Mouse (Mus musculus) intestine, embryonic 14.5 days (tissue): ENCODE results near the gene Syt7. TPM values are rescaled to one million over a fixed set of nuclear protein-coding genes. Genes with fewer than 3 reads are reported as not detected.
A peak's percentile ranks its signal among the peaks of the same experiment; 100 is the strongest.

ENCODE experiments used
- ATAC-seq: fragments of 200-750 bp; cut with Nextera tagmentation; replicated peaks from 2 replicates; pipeline ENCODE4 v1.8.0; 2017; ENCODE audit warnings: low read depth, moderate number of reproducible peaks, moderate TSS enrichment, moderate library complexity; ENCODE audit not compliant: low FRiP score, low TSS enrichment
- DNase-seq: peaks from one replicate; pipeline ENCODE4 v3.0.0-alpha.2; 2018; ENCODE audit warnings: low spot score
- H3K27ac ChIP-seq: fragments of 300-500 bp; sonication (generic); 2 replicates; pipeline ENCODE4 v1.5.1; 2014; ENCODE audit warnings: low read depth, mild to moderate bottlenecking, control low read depth
- H3K27me3 ChIP-seq: fragments of 300-500 bp; sonication (generic); replicated peaks from 2 replicates; pipeline ENCODE4 v1.6.1; 2014; ENCODE audit warnings: low read length, control low read depth; ENCODE audit not compliant: control insufficient read depth, insufficient read depth
- H3K36me3 ChIP-seq: fragments of 300-500 bp; sonication (generic); 2 replicates; pipeline ENCODE4 v1.6.1; 2014; ENCODE audit warnings: low read length, control low read depth; ENCODE audit not compliant: control insufficient read depth, insufficient read depth
- H3K4me1 ChIP-seq: fragments of 300-500 bp; sonication (generic); replicated peaks from 2 replicates; pipeline ENCODE4 v1.6.1; 2014; ENCODE audit warnings: low read length, control low read depth, mixed read lengths; ENCODE audit not compliant: control insufficient read depth, insufficient read depth
- H3K4me2 ChIP-seq: fragments of 300-500 bp; sonication (generic); 2 replicates; pipeline ENCODE4 v1.6.1; 2014; ENCODE audit warnings: low read length
- H3K4me3 ChIP-seq: fragments of 300-500 bp; sonication (generic); 2 replicates; pipeline ENCODE4 v1.5.1; 2014; ENCODE audit warnings: low read depth, low read length, control low read depth, mixed read lengths
- H3K9ac ChIP-seq: fragments of 300-500 bp; sonication (generic); 2 replicates; pipeline ENCODE4 v1.6.1; 2014; ENCODE audit warnings: mild to moderate bottlenecking, low read length
- H3K9me3 ChIP-seq: fragments of 300-500 bp; sonication (generic); 2 replicates; pipeline ENCODE4 v1.6.1; 2016; ENCODE audit warnings: low read length, control low read depth; ENCODE audit not compliant: control insufficient read depth
- WGBS: fragments of 180-500 bp; shearing (Covaris S2); extraction: QIAGEN DNeasy Blood & Tissue Kit; methylation state at CpG from one replicate; pipeline ENCODE4 v1.1.7; 2014; 5-methylcytosine and 5-hydroxymethylcytosine counted together
- polyA plus RNA-seq: library from polyadenylated mRNA; unstranded; fragments of >200 nt; fragmentation: Nextera tagmentation; extraction: Ambion mirVana; gene quantifications from 2 replicates; pipeline ENCODE4 v1.2.1, GENCODE M21; 2014

The Syt7 gene
- polyA plus RNA-seq, 1 experiment from 2014 or later: 1.5 TPM

DNA sequence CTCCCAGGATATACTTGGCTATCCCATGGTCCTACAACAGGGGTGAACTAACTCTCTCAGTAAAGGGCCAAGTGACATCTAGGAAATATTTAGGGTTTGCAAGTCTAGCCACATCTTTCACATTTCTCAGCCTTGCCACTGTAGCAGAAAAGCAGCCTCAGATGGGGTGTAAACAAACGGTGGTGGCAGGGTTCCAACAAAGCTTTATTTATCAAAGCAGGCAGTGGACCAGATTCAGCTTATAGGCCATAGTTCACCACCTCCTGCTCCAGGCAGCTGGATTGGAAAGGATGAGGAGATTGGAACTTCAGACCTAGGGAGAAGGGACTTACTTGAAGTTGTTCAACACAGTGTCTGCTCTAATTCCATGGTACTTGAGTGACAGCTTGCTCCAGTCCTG lies 35.9 kb downstream of the Syt7 start:
- no peak for ATAC-seq
- H3K9ac ChIP-seq: no peak overlapping the region
- H3K4me1 ChIP-seq: peaks cover 46% of the 10 kb centered on the region
- H3K27ac ChIP-seq: no peak overlapping the region
- no peak overlapping the region for H3K4me3 ChIP-seq
- H3K27me3 ChIP-seq: no peaks in the 10 kb centered on the region
- H3K36me3 ChIP-seq: no peaks in the 10 kb centered on the region
- H3K4me2 ChIP-seq: no peak overlapping the region
- no peak for DNase-seq
- WGBS: 34% methylated on average over 1 of the region's 1 CpGs
- no peaks in the 10 kb centered on the region for H3K9me3 ChIP-seq

DNA sequence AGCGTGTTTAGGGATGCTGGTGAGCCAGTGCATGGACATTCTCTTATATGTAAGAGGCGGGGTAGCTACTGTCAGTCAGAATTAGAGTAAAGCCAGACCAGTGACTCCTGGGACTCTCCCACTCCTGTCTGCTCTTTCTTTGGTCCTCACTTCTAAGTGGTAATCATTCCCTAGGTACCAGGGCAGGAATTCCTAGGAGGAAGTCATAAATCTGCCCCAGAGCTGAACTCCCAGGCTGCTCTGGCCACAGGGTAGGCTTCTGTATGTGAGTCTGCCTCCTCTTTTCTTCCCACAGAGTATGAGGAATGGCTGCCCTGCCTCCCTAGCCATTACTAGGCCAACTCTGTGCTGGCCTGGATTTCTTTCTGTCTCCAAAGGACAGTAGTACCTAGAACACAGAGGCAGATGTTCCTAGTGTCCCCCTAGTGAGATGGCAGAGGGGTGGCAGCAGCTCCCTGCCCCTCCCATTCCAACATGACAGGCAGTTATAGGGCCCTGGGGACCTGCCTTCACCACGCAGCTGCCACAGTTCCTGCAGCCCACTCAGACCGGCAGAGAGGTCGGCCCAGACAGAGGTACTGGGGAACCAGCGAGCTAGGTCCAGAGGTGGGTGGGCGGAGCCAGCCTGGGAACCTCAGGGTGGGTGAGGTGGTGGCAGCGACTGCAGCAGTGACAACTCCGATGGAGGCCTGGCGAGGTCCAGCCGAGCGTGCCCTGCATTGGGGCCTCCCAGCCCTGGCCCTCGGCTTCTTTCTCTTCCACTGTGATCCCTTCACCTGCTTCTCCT lies 36.8 kb downstream of the Syt7 start:
- peak; percentile 28; the same call in 1 of the 2 replicates for ATAC-seq
- H3K4me1 ChIP-seq: peaks cover 53% of the 10 kb centered on the region
- DNase-seq: no peak
- H3K9ac ChIP-seq: no peak overlapping the region
- H3K36me3 ChIP-seq: no peaks in the 10 kb centered on the region
- H3K27me3 ChIP-seq: no peaks in the 10 kb centered on the region
- H3K4me3 ChIP-seq: no peak overlapping the region
- WGBS: 38% methylated on average over 13 of the region's 13 CpGs
- H3K27ac ChIP-seq: peak overlapping the region; percentile 64
- no peaks in the 10 kb centered on the region for H3K9me3 ChIP-seq
- H3K4me2 ChIP-seq: no peak overlapping the region; the same call in 1 of the 2 replicates

GRCm38 (mm10) chr19:10426312-10426711 lies 37.4 kb downstream of the Syt7 start:
- peaks cover 52% of the 10 kb centered on the region for H3K4me1 ChIP-seq
- no peaks in the 10 kb centered on the region for H3K36me3 ChIP-seq
- ATAC-seq (no peak), DNase-seq (no peak)
- no peak overlapping the region for H3K9ac ChIP-seq
- no peaks in the 10 kb centered on the region for H3K9me3 ChIP-seq
- H3K27ac ChIP-seq: peak overlapping the region; percentile 64
- 26% methylated on average over 24 of the region's 25 CpGs for WGBS
- H3K4me3 ChIP-seq: no peak overlapping the region
- H3K4me2 ChIP-seq: no peak overlapping the region; the same call in 1 of the 2 replicates
- no peaks in the 10 kb centered on the region for H3K27me3 ChIP-seq

DNA sequence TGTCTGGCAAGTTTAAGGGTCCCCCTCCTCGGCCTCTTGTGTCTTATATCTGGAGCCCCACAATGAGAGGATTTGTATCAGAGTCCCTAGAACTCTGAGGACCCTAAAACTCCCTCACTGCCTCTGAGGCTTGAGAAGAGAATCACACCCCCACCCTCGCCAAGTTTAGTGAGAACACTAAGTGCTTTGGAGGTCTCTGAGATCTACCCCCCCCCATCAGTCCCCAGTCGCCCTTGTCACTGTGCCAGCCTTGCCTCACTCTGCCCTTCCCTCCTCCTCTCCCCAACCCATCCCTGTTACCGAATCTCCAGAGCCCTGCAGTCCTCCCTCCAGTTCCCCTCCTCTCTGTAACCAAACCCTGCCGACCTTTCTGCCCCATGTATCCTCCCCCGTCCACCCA lies 37.9 kb downstream of the Syt7 start:
- peak overlapping the region; percentile 64 for H3K27ac ChIP-seq
- H3K4me3 ChIP-seq: no peak overlapping the region
- no peak for ATAC-seq
- H3K9ac ChIP-seq: no peak overlapping the region
- WGBS: 34% methylated on average over 6 of the region's 6 CpGs
- H3K4me1 ChIP-seq: peaks cover 47% of the 10 kb centered on the region
- H3K4me2 ChIP-seq: no peak overlapping the region
- DNase-seq: no peak
- H3K36me3 ChIP-seq: no peaks in the 10 kb centered on the region
- no peaks in the 10 kb centered on the region for H3K9me3 ChIP-seq
- H3K27me3 ChIP-seq: no peaks in the 10 kb centered on the region

DNA sequence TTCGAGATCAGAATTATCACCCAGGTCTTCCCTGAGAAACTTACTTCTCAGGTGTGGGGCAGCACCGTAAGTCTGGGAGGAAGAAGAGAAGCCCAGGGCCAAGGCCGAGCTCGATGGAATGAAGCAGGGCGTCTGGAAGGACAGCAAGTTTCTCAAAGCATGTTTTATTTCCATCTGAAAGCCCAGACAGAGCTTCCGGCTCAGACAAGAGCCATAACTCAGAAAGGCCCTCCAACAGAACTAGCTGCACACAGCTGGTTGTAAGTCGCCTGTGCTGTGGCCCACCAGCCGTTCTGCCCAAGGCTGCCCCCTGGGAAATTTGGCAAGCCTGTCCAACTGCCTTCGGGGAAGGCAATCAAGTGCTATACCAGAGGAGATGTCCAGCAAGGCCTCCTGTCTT lies 38.5 kb downstream of the Syt7 start:
- Histone ChIP-seq H3K27me3 (no peaks in the 10 kb centered on the region), H3K9ac (no peak overlapping the region), H3K36me3 (no peaks in the 10 kb centered on the region), H3K9me3 (no peaks in the 10 kb centered on the region), H3K4me1 (peaks cover 41% of the 10 kb centered on the region), H3K27ac (peak overlapping the region; percentile 64), H3K4me3 (no peak overlapping the region), H3K4me2 (no peak overlapping the region)
- ATAC-seq (no peak), DNase-seq (no peak)
- WGBS: 37% methylated on average over 9 of the region's 9 CpGs

- H3K27ac ChIP-seq: no peak overlapping the region
- no peak for ATAC-seq
These were observed 40.5 kb downstream of the Syt7 start for GRCm38 (mm10) chr19:10429371-10429770.

DNA sequence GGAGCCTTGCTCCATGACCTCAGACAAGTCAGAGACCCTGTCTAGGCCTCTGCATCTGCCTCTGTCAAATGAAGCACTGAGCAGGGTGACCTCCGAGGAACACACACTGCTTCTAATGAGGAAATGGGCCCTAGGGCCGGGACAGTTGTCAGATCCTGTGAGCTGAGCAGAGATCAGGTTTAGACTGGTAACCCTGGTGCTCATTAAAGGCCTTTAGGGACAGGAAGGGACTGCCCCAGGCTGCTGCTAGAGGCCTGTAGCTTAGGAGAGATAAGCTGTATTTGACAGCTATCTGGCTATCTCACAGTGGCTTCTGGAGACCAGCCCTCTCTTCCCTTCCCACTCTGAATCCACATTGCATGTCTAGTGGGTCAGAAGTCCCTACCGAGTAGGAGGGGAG lies 42.5 kb downstream of the Syt7 start:
- no peaks in the 10 kb centered on the region for H3K27me3 ChIP-seq
- DNase-seq (no peak), ATAC-seq (no peak)
- H3K36me3 ChIP-seq: no peaks in the 10 kb centered on the region
- no peak overlapping the region for H3K9ac ChIP-seq
- no peak overlapping the region for H3K27ac ChIP-seq
- H3K4me2 ChIP-seq: no peak overlapping the region
- H3K4me1 ChIP-seq: peaks cover 17% of the 10 kb centered on the region
- no peak overlapping the region for H3K4me3 ChIP-seq
- WGBS: 37% methylated on average over 3 of the region's 3 CpGs
- H3K9me3 ChIP-seq: no peaks in the 10 kb centered on the region

More at GRCm38 (mm10) chr19:10429371-10429770, 40.5 kb downstream of the Syt7 start:
- Histone ChIP-seq H3K4me3 (no peak overlapping the region), H3K9ac (no peak overlapping the region), H3K36me3 (no peaks in the 10 kb centered on the region), H3K27me3 (no peaks in the 10 kb centered on the region), H3K9me3 (no peaks in the 10 kb centered on the region), H3K4me2 (no peak overlapping the region), H3K4me1 (peaks cover 31% of the 10 kb centered on the region)
- no peak for DNase-seq
- WGBS: 84% methylated on average over 8 of the region's 8 CpGs

DNA sequence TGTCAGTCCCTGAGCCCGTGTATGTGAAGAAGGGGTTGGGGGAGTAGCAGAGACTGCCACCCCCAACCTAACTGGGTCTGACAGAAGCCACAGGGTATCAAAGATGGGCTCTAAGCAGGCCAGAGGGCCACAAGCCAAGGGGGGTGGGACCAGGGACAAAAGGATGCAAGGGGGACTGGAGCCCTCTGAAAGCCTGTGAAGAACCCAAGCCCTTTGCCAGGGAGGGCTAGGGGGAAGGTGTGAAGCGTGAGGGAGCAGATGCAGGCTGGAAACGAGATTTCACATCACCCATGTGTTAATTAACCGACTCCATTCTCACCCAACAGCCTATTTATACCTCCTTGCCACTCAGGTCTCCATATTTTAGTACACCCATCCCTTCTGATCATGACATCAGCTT lies 43.0 kb downstream of the Syt7 start:
- no peak for ATAC-seq
- H3K27ac ChIP-seq: no peak overlapping the region
- DNase-seq: no peak
- no peak overlapping the region for H3K9ac ChIP-seq
- H3K9me3 ChIP-seq: no peaks in the 10 kb centered on the region
- 47% methylated on average over 4 of the region's 4 CpGs for WGBS
- H3K4me3 ChIP-seq: no peak overlapping the region
- H3K27me3 ChIP-seq: no peaks in the 10 kb centered on the region
- H3K36me3 ChIP-seq: no peaks in the 10 kb centered on the region
- peaks cover 17% of the 10 kb centered on the region for H3K4me1 ChIP-seq
- no peak overlapping the region for H3K4me2 ChIP-seq

DNA sequence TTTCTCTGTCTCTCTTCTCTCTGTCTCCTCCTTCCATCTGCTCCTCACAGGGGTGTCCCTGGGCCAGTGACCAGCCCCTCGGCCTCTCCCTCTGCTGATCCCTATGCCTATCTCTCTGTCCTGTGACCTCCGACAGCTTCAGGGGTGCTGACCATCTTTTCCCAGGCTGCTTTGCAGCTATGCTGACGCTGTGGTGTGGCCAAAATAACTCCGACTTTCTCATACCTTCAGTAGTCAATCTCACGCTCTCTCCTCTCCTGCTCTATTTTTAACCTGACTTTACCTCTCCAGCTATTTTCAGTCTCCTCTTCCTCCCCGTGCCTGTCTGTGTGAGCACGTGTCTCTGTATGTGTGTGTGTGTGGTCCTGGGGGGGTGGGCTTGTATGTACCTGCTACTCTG lies 44.3 kb downstream of the Syt7 start:
- Histone ChIP-seq H3K9ac (no peak overlapping the region), H3K36me3 (no peaks in the 10 kb centered on the region), H3K27me3 (no peaks in the 10 kb centered on the region), H3K4me2 (no peak overlapping the region), H3K4me3 (no peak overlapping the region), H3K27ac (no peak overlapping the region), H3K9me3 (no peaks in the 10 kb centered on the region), H3K4me1 (peaks cover 12% of the 10 kb centered on the region)
- 71% methylated on average over 7 of the region's 7 CpGs for WGBS
- ATAC-seq (no peak), DNase-seq (no peak)
